Mouse (Mus musculus): ENCODE data around the gene Eng. TPM values are rescaled to one million over a fixed set of nuclear protein-coding genes. Genes with fewer than 3 reads are reported as not detected.

The Eng gene
- total and polyA plus RNA-seq, 3 experiments, result 113 to 239 (median 122) TPM

- no peak for TF ChIP-seq CTCF (IDR thresholded peaks at IDR 0.05)
- no peak for TF ChIP-seq POLR2A (IDR thresholded peaks at IDR 0.05; ENCODE audit: insufficient read depth, low read depth, low read length)
- no peak for TF ChIP-seq EP300 (IDR thresholded peaks at IDR 0.05; ENCODE audit: insufficient read depth, low read depth, low read length)
- intact Hi-C loops (cut with DNase I), result no loop called here
- Histone ChIP-seq H3K27ac (peak overlapping the region; percentile 87), H3K4me3 (peak overlapping the region; percentile 69), H3K36me3 (ENCODE audit: control insufficient read depth, insufficient read depth, low read length) (no peaks in the 10 kb centered on the region), H3K9ac (ENCODE audit: low read depth, low read length) (peak overlapping the region; percentile 19), H3K4me1 (ENCODE audit: control insufficient read depth, insufficient read depth, low read length) (peaks cover 14% of the 10 kb centered on the region), H3K27me3 (ENCODE audit: control insufficient read depth, insufficient read depth, low read length) (no peaks in the 10 kb centered on the region), H3K79me2 (replicated peaks; ENCODE audit: control insufficient read depth, insufficient read depth, low read length) (no peaks in the 10 kb centered on the region)
- no peak for DNase-seq
- 55% methylated on average over 4 of the region's 4 CpGs for WGBS
These were observed 83.2 kb downstream of the Eng start for GRCm38 (mm10) chr2:32729547-32729946.

- Histone ChIP-seq H3K36me3 (ENCODE audit: control insufficient read depth, insufficient read depth, low read length) (peaks cover 2% of the 10 kb centered on the region), H3K4me3 (peak overlapping the region; percentile 69), H3K27ac (peak overlapping the region; percentile 87), H3K27me3 (ENCODE audit: control insufficient read depth, insufficient read depth, low read length) (no peaks in the 10 kb centered on the region), H3K4me1 (ENCODE audit: control insufficient read depth, insufficient read depth, low read length) (peaks cover 19% of the 10 kb centered on the region), H3K79me2 (replicated peaks; ENCODE audit: control insufficient read depth, insufficient read depth, low read length) (no peaks in the 10 kb centered on the region), H3K9ac (ENCODE audit: low read depth, low read length) (peak overlapping the region; percentile 15)
- no peak for DNase-seq
- WGBS, result 17% methylated on average over 11 of the region's 11 CpGs
- TF ChIP-seq CTCF (IDR thresholded peaks at IDR 0.05) (no peak), EP300 (IDR thresholded peaks at IDR 0.05; ENCODE audit: insufficient read depth, low read depth, low read length) (no peak), POLR2A (IDR thresholded peaks at IDR 0.05; ENCODE audit: insufficient read depth, low read depth, low read length) (no peak)
- intact Hi-C loops (cut with DNase I), result loop anchor here (5.0 kb wide), 1 partner anchor 79 kb away; no protein-coding TSS in a partner anchor
These were observed 84.5 kb downstream of the Eng start for GRCm38 (mm10) chr2:32730854-32731253.

DNA sequence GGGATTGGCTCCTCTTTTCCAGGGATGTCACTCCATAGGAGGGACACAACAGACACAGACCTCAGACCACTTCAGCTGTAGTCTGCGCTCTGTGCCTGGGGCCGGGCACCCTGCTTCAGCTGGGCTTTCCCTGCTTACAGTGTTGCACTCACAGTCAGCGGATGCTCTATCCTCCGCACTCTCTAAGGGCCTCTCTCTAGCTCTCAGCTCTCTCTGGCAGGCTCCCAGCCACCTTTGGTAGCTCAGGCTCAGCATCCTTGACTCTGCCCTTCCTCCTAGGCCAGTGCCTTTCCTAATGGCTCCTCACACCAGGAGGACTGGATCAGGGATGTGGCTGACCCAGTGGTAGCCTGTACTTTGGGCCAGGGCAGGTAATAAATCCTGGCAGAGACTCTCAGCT lies 85.5 kb downstream of the Eng start:
- intact Hi-C loops (cut with DNase I), result loop anchor here (5.0 kb wide), 1 partner anchor 80 kb away; no protein-coding TSS in a partner anchor
- DNase-seq, result no peak
- H3K27me3 ChIP-seq (ENCODE audit: control insufficient read depth, insufficient read depth, low read length), result no peaks in the 10 kb centered on the region
- H3K79me2 ChIP-seq (replicated peaks; ENCODE audit: control insufficient read depth, insufficient read depth, low read length), result no peaks in the 10 kb centered on the region
- H3K27ac ChIP-seq, result peak overlapping the region; percentile 87
- peaks cover 23% of the 10 kb centered on the region for H3K4me1 ChIP-seq (ENCODE audit: control insufficient read depth, insufficient read depth, low read length)
- peak overlapping the region; percentile 13 for H3K9ac ChIP-seq (ENCODE audit: low read depth, low read length)
- peaks cover 2% of the 10 kb centered on the region for H3K36me3 ChIP-seq (ENCODE audit: control insufficient read depth, insufficient read depth, low read length)
- 34% methylated on average over 4 of the region's 4 CpGs for WGBS
- no peak overlapping the region; the same call in 1 of the 2 replicates for H3K4me3 ChIP-seq
- no peak for TF ChIP-seq POLR2A (IDR thresholded peaks at IDR 0.05; ENCODE audit: insufficient read depth, low read depth, low read length)
- no peak for TF ChIP-seq EP300 (IDR thresholded peaks at IDR 0.05; ENCODE audit: insufficient read depth, low read depth, low read length)
- no peak for TF ChIP-seq CTCF (IDR thresholded peaks at IDR 0.05)

Small RNAs within 50 kb of the gene (microRNA-seq; reads per million reads assigned to microRNA genes)
- gene Gm47291 (0 reads per million in 2 experiments), gene Mir1954 (0 to 0.39 reads per million in 2 experiments), gene Mir2861 (0 reads per million in 2 experiments), gene Mir3960 (0 reads per million in 2 experiments), gene Mir8093 (0 reads per million in 2 experiments)

Other genes starting within 250 kb of the Eng start
- gene Naif1, start 196.1 kb upstream of the Eng start, total RNA-seq (2021), result 1 to 10 TPM; 2.8 to 3.4 TPM
- gene Naif1, start 196.1 kb upstream of the Eng start, polyA plus RNA-seq (2012; rRNA removed), result 3.7 and 4.6 TPM in 2 replicates
- 10 to 100 TPM in 1 of 2 experiments, 1 to 10 TPM in 1; 8.5 to 10.1 TPM for gene Slc25a25, start 195.2 kb upstream of the Eng start, total RNA-seq (2021)
- 5.7 and 7.3 TPM in 2 replicates for gene Slc25a25, start 195.2 kb upstream of the Eng start, polyA plus RNA-seq (2012; rRNA removed)
- gene Fam102a, start 111.3 kb upstream of the Eng start, total RNA-seq (2021), result 1 to 10 TPM; 7.0 to 7.1 TPM
- gene Fam102a, start 111.3 kb upstream of the Eng start, polyA plus RNA-seq (2012; rRNA removed), result 9.2 and 10.6 TPM in 2 replicates
- 10 to 100 TPM; 17.4 to 18.0 TPM for gene Dpm2, start 75.7 kb upstream of the Eng start, total RNA-seq (2021)
- 65.3 and 69.2 TPM in 2 replicates for gene Dpm2, start 75.7 kb upstream of the Eng start, polyA plus RNA-seq (2012; rRNA removed)
- not detected for gene Pip5kl1, start 71.8 kb upstream of the Eng start, total RNA-seq (2021)
- 0.25 TPM in 1 of 2 replicates, not detected in the other for gene Pip5kl1, start 71.8 kb upstream of the Eng start, polyA plus RNA-seq (2012; rRNA removed)
- gene 9430097D07Rik, start 70.9 kb upstream of the Eng start, total RNA-seq (2021), result not detected
- not detected in 2 replicates for gene 9430097D07Rik, start 70.9 kb upstream of the Eng start, polyA plus RNA-seq (2012; rRNA removed)
- 10 to 100 TPM; 16.2 to 17.8 TPM for gene St6galnac4, start 59.5 kb upstream of the Eng start, total RNA-seq (2021)
- gene St6galnac4, start 59.5 kb upstream of the Eng start, polyA plus RNA-seq (2012; rRNA removed), result 25.2 and 28.6 TPM in 2 replicates
- 100 to 1,000 TPM; 107 to 125 TPM for gene St6galnac6, start 46.9 kb upstream of the Eng start, total RNA-seq (2021)
- 129 and 174 TPM in 2 replicates for gene St6galnac6, start 46.9 kb upstream of the Eng start, polyA plus RNA-seq (2012; rRNA removed)
- 100 to 1,000 TPM; 606 to 670 TPM for gene Ak1, start 24.8 kb upstream of the Eng start, total RNA-seq (2021)
- 584 and 623 TPM in 2 replicates for gene Ak1, start 24.8 kb upstream of the Eng start, polyA plus RNA-seq (2012; rRNA removed)
- 1 to 10 TPM; 4.6 to 5.7 TPM for gene Fpgs, start 57.5 kb downstream of the Eng start, total RNA-seq (2021)
- 17.8 and 18.0 TPM in 2 replicates for gene Fpgs, start 57.5 kb downstream of the Eng start, polyA plus RNA-seq (2012; rRNA removed)
- 10 to 100 TPM; 21.0 to 25.3 TPM for gene Cdk9, start 66.5 kb downstream of the Eng start, total RNA-seq (2021)
- gene Cdk9, start 66.5 kb downstream of the Eng start, polyA plus RNA-seq (2012; rRNA removed), result 42.3 and 49.3 TPM in 2 replicates
- 10 to 100 TPM; 27.1 to 28.9 TPM for gene Sh2d3c, start 74.5 kb downstream of the Eng start, total RNA-seq (2021)
- 38.7 and 52.8 TPM in 2 replicates for gene Sh2d3c, start 74.5 kb downstream of the Eng start, polyA plus RNA-seq (2012; rRNA removed)
- not detected for gene 6330409D20Rik, start 94.4 kb downstream of the Eng start, total RNA-seq (2021)
- not detected in 2 replicates for gene 6330409D20Rik, start 94.4 kb downstream of the Eng start, polyA plus RNA-seq (2012; rRNA removed)
- 1 to 10 TPM; 8.2 to 9.4 TPM for gene Tor2a, start 110.6 kb downstream of the Eng start, total RNA-seq (2021)
- gene Tor2a, start 110.6 kb downstream of the Eng start, polyA plus RNA-seq (2012; rRNA removed), result 19.4 and 22.2 TPM in 2 replicates
- under 1 TPM; 0.10 to 0.11 TPM for gene Ttc16, start 129.0 kb downstream of the Eng start, total RNA-seq (2021)
- gene Ttc16, start 129.0 kb downstream of the Eng start, polyA plus RNA-seq (2012; rRNA removed), result 0.61 and 0.98 TPM in 2 replicates
- gene Ptrh1, start 129.2 kb downstream of the Eng start, total RNA-seq (2021), result 1 to 10 TPM; 2.4 to 4.2 TPM
- 2.2 and 3.3 TPM in 2 replicates for gene Ptrh1, start 129.2 kb downstream of the Eng start, polyA plus RNA-seq (2012; rRNA removed)
- gene Cfap157, start 137.8 kb downstream of the Eng start, total RNA-seq (2021), result not detected
- 0.12 TPM in 1 of 2 replicates, not detected in the other for gene Cfap157, start 137.8 kb downstream of the Eng start, polyA plus RNA-seq (2012; rRNA removed)
- gene Stxbp1, start 200.7 kb downstream of the Eng start, total RNA-seq (2021), result 10 to 100 TPM in 1 of 2 experiments, 1 to 10 TPM in 1; 9.8 to 11.4 TPM
- gene Stxbp1, start 200.7 kb downstream of the Eng start, polyA plus RNA-seq (2012; rRNA removed), result 14.4 and 15.6 TPM in 2 replicates
- 10 to 100 TPM; 19.5 to 20.0 TPM for gene Fam129b, start 229.5 kb downstream of the Eng start, total RNA-seq (2021)
- 21.0 and 21.5 TPM in 2 replicates for gene Fam129b, start 229.5 kb downstream of the Eng start, polyA plus RNA-seq (2012; rRNA removed)

Measured in heart, adult 2 months (tissue).